Mouse (Mus musculus): ENCODE data around the gene Vmn1r184.
"Not testable (repeated sequence)": the region's sequence is repeated elsewhere in the genome, so short reads cannot be mapped to it uniquely, and the experiment has no call there.

Vmn1r184 gene

GRCm38 (mm10) chr7:26260034-26260433 is at the start of gene Vmn1r184:
Gene Vmn1r184 (plus strand): TSS chr7:26260334.
- not testable (repeated sequence) for DNase-seq (ENCODE audit: low spot score in 2 of 2)

- not testable (repeated sequence) for DNase-seq (ENCODE audit: low spot score in 2 of 2)
These were observed 43.5 kb downstream of the Vmn1r184 start for GRCm38 (mm10) chr7:26303429-26304166.

GRCm38 (mm10) chr7:26306926-26307325 is 46.8 kb downstream of the Vmn1r184 start, which contains the start of gene Cyp2a4:
Gene Cyp2a4 (plus strand): TSS chr7:26307169.
- not testable (repeated sequence) for DNase-seq (ENCODE audit: low spot score in 2 of 2)

- not testable (repeated sequence) for DNase-seq (ENCODE audit: low spot score in 2 of 2)
These were observed 51.7 kb downstream of the Vmn1r184 start for GRCm38 (mm10) chr7:26311786-26312185.

- DNase-seq (ENCODE audit: low spot score in 2 of 2): not testable (repeated sequence)
These were observed 55.1 kb downstream of the Vmn1r184 start for GRCm38 (mm10) chr7:26315194-26315593.

GRCm38 (mm10) chr7:26315809-26316208 is 55.7 kb downstream of the Vmn1r184 start:
- DNase-seq (ENCODE audit: low spot score in 2 of 2): not testable (repeated sequence)

Data from thymus, postnatal 10 days (tissue).